Mouse (Mus musculus) central nervous system, embryonic 18 days (tissue): ENCODE measurements around the gene Cyp4a32. TPM values are rescaled to one million over a fixed set of nuclear protein-coding genes. Genes with fewer than 3 reads are reported as not detected.

Source experiments
- polyA plus RNA-seq: library from polyadenylated mRNA; depleted of rRNA; stranded (reverse); fragments of >200 nt; gene quantifications from 2 replicates; pipeline ENCODE4 v1.2.3, GENCODE M21; 2012; rRNA removed

Cyp4a32 gene
- not detected in 2 replicates for polyA plus RNA-seq

DNA sequence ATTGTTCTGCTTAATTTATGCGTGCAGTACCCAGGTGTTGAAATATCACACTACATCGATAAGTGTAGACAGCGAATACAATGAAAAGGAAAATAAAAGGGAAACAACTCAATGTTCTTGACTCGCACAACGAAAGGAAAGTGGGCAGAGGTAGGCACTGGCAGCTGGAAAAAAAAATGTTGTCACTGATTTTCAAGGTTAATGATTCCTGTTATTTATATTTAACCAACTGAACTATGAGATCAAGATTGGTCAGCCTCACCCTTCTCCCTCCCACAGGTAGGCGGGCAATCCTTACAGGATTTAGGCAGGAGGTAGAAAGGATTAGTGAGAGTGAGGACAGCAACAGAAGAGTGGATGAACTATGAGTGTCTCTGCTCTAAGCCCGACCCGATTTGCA, at the start of gene Cyp4a32:
Gene Cyp4a32, plus strand, starts transcription at position 359 of the 400 bp plus-strand sequence.

GRCm38 (mm10) chr4:115563401-115563800, 37.4 kb upstream of the Cyp4a32 start, which contains the start of gene Cyp4a31:
Gene Cyp4a31 (plus strand): TSS chr4:115563649.

DNA sequence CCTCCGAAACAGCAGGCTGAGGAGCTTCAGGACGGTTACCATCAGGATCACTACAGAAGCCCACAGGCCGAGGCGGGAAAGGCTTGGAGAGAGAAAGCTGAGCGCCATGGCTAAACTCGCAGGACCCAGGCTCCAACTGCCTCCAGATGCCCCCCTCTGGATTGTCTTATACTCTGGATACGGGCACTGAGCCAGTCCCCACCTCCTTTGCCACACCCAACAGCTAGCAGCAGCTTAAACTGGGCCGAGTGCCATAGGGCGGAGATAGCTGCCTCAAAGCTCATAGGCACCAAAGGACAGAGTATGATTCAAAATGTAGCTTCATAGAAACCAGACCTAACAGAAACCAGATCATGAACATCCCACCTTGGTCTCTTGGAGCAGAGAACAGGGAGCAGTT, 46.8 kb downstream of the Cyp4a32 start, which contains the start of gene Cyp4b1:
Gene Cyp4b1, minus strand, starts transcription at position 144 of the 400 bp plus-strand sequence.

Other genes with a start within 250 kb of the Cyp4a32 start
- 0.01 TPM in 1 of 2 replicates, not detected in the other for gene Cyp4a12b, start 189.3 kb upstream of the Cyp4a32 start, polyA plus RNA-seq
- gene Cyp4a30b, start 148.4 kb upstream of the Cyp4a32 start, polyA plus RNA-seq, result not detected in 2 replicates
- not detected in 2 replicates for gene Cyp4a14, start 104.8 kb upstream of the Cyp4a32 start, polyA plus RNA-seq
- 0.03 TPM in 1 of 2 replicates, not detected in the other for gene Cyp4a10, start 82.7 kb upstream of the Cyp4a32 start, polyA plus RNA-seq
- gene Cyp4a31, start 37.3 kb upstream of the Cyp4a32 start, polyA plus RNA-seq, result not detected in 2 replicates
- gene Cyp4b1, start 46.8 kb downstream of the Cyp4a32 start, polyA plus RNA-seq, result 1.8 and 2.1 TPM in 2 replicates
- gene Efcab14, start 136.8 kb downstream of the Cyp4a32 start, polyA plus RNA-seq, result 15.4 TPM in 2 replicates
- gene Tex38, start 180.0 kb downstream of the Cyp4a32 start, polyA plus RNA-seq, result 0.21 and 0.38 TPM in 2 replicates
- 31.7 and 33.1 TPM in 2 replicates for gene Atpaf1, start 183.8 kb downstream of the Cyp4a32 start, polyA plus RNA-seq
- gene Mob3c, start 227.1 kb downstream of the Cyp4a32 start, polyA plus RNA-seq, result 5.5 and 6.7 TPM in 2 replicates
- 45.5 and 45.8 TPM in 2 replicates for gene Mknk1, start 238.2 kb downstream of the Cyp4a32 start, polyA plus RNA-seq